ENCODE assay signal across 8 mouse cellular contexts in the genomic region with DNA sequence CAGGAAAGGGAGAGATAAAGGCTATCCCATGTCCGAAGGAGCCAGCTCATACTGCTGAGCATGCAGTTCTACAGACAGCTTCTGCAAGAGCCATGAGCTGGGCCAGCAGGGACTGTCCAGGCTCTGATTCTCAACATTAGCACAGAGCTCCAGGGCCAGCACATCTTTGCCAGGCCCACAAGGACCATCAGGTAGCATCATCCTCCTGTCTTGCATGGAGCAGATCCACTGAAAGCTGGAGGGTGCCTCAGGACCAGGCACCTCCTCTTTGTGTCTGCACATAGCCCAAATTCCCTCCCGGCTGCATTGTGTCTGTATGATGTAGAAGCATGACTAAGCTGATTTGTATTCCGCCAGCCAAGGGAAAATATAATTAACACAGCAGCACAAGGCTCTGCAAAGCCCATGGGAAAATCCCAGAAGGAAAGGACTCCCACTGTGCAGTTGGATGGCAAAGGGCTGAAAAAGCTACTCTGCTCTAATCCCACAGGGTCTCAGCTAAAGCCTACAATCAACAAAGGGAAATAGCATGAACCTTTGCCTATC.
DNase-seq lines count a peak whose midpoint lies in the region; ATAC-seq and TF ChIP-seq lines count a peak whose summit lies in the region.

No protein-coding gene starts in this region.

- no peak overlapping the region for H3K4me3 ChIP-seq in forebrain, embryonic 16.5 days (replicated peaks; ENCODE audit: low read length)
- H3K4me3 ChIP-seq in thymus, adult 2 months (ENCODE audit: control insufficient read depth, insufficient read depth, low read length), result no peak overlapping the region

- H3K27me3 ChIP-seq in forebrain, embryonic 16.5 days (replicated peaks; ENCODE audit: control insufficient read depth, insufficient read depth, low read length), result no peaks in the 10 kb centered on the region
- no peaks in the 10 kb centered on the region for H3K27me3 ChIP-seq in thymus, adult 2 months (ENCODE audit: control insufficient read depth, insufficient read depth, low read length)

- no peaks in the 10 kb centered on the region for H3K36me3 ChIP-seq in forebrain, embryonic 16.5 days (ENCODE audit: control insufficient read depth, insufficient read depth)
- H3K36me3 ChIP-seq in thymus, adult 2 months (ENCODE audit: control insufficient read depth, insufficient read depth, low read length), result no peaks in the 10 kb centered on the region

- peak overlapping the region; percentile 84 for H3K27ac ChIP-seq in forebrain, embryonic 16.5 days (ENCODE audit: low read length)
- H3K27ac ChIP-seq in thymus, adult 2 months (ENCODE audit: control insufficient read depth, insufficient read depth, low read length), result no peak overlapping the region

- H3K9me3 ChIP-seq in forebrain, embryonic 16.5 days (ENCODE audit: control insufficient read depth, low read length), result no peaks in the 10 kb centered on the region

- DNase-seq in cerebellum, postnatal 14 days, result peak; percentile 10 to 11
- DNase-seq in cerebellum, adult 9-11 months, result no peak
- peak; percentile 52 to 60 for DNase-seq in left cerebral cortex, postnatal 36 days (ENCODE audit: low spot score in 2 of 2)
- DNase-seq in right cerebral cortex, postnatal 36 days (ENCODE audit: low spot score in 2 of 2), result peak; percentile 40 to 63
- no peak for DNase-seq in heart, adult 8-10 months (ENCODE audit: low spot score)
- DNase-seq in thymus, adult 2 months, result no peak
- DNase-seq in lung, postnatal 10 days, result no peak

- no peak for TF ChIP-seq POLR2A in thymus, adult 2 months (IDR thresholded peaks at IDR 0.05; ENCODE audit: control insufficient read depth, extremely low read depth, insufficient read depth, low read length, poor library complexity)

- 1% methylated on average over 3 of the region's 3 CpGs for WGBS in forebrain, embryonic 16.5 days
- 90% methylated on average over 3 of the region's 3 CpGs for WGBS in thymus, adult 2 months

- no peak for TF ChIP-seq CTCF in thymus, adult 2 months (IDR thresholded peaks at IDR 0.05; ENCODE audit: borderline replicate concordance, control insufficient read depth, extremely low read depth, insufficient read depth, low read length, poor library complexity)

- intact Hi-C loops in left cerebral cortex, postnatal 36 days (cut with DNase I), result no loop called here

- peak overlapping the region; percentile 41 for H3K9ac ChIP-seq in forebrain, embryonic 16.5 days (replicated peaks; ENCODE audit: low read depth, low read length)

- H3K4me2 ChIP-seq in forebrain, embryonic 16.5 days (ENCODE audit: low read length), result no peak overlapping the region

- H3K4me1 ChIP-seq in forebrain, embryonic 16.5 days (replicated peaks; ENCODE audit: control insufficient read depth, insufficient read depth, low read length), result peaks cover 29% of the 10 kb centered on the region
- peaks cover 3% of the 10 kb centered on the region for H3K4me1 ChIP-seq in thymus, adult 2 months (replicated peaks; ENCODE audit: control insufficient read depth, insufficient read depth, low read length)

- peak; percentile 79 for ATAC-seq in forebrain, embryonic 16.5 days

Comparison
In these comparisons a context has a peak if more than half of its experiments do, and no peak if none do; other contexts are left out.
1. DNase-seq: peak in cerebellum, postnatal 14 days (2 of 2), left cerebral cortex, postnatal 36 days (2 of 2) and right cerebral cortex, postnatal 36 days (2 of 2); none in cerebellum, adult 9-11 months (single experiment), heart, adult 8-10 months (single experiment), thymus, adult 2 months (single experiment) and lung, postnatal 10 days (single experiment).